Mouse (Mus musculus) B cell, adult 62 days (primary cell): ENCODE data around the gene Nup62cl. TPM values are rescaled to one million over a fixed set of nuclear protein-coding genes. Genes with fewer than 3 reads are reported as not detected.

Experiments used
- total RNA-seq: library from RNA; stranded (reverse); gene quantifications from 4 replicates; pipeline ENCODE4 v1.2.4, GENCODE M21; 2023

Nup62cl gene
- total RNA-seq: not detected in 4 replicates

GRCm38 (mm10) chrX:140062135-140062975, at the start of gene Nup62cl, which contains the start of gene Pih1h3b:
Nup62cl (minus strand) TSS chrX:140062712.
Pih1h3b (plus strand) TSS chrX:140062879.

GRCm38 (mm10) chrX:139997740-139998690, 64.5 kb downstream of the Nup62cl start, which contains the start of gene Rbm41:
Rbm41 (minus strand) TSS chrX:139998595.

Other genes with a start within 250 kb of the Nup62cl start
- not detected in 4 replicates for gene Morc4, start 191.0 kb downstream of the Nup62cl start, total RNA-seq
- gene Rbm41, start 64.1 kb downstream of the Nup62cl start, total RNA-seq: 22.9 to 33.9 TPM (median 25.4 TPM) in 4 replicates
- gene Pih1h3b, start 167 bp upstream of the Nup62cl start, total RNA-seq: not detected in 4 replicates